Mouse (Mus musculus): Measurements from ENCODE around the gene Lrrc4. TPM values are rescaled to one million over a fixed set of nuclear protein-coding genes. Genes with fewer than 3 reads are reported as not detected.

Lrrc4 gene
- polyA plus RNA-seq, 1 experiment from 2014 or later, result 2.7 TPM

DNA sequence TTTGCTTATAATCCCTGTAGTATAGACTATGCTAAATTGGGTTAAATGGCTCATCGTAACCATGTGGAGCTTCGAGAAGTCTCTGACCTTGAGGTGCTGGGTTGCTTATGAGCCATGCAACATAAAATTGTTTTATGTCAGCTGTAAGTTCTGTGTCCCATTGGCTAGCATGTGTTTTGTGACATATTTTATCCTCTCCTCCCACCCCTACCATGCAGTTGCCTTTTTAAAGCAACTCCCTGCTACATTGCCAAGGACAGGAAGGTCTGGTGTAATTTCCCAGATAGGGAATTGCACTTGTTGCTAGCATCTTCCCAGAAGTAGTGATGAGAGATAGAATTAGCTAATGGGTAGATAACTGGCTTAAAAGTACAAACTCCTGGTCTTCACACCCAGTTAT lies 31.7 kb downstream of the Lrrc4 start:
- 97% methylated on average over 2 of the region's 2 CpGs for whole genome bisulfite sequencing
- Histone ChIP-seq H3K4me2 (no peak overlapping the region), H3K4me3 (ENCODE audit: low read depth, low read length) (no peak overlapping the region), H3K27me3 (ENCODE audit: control insufficient read depth, insufficient read depth, low read length) (no peaks in the 10 kb centered on the region), H3K9ac (ENCODE audit: low read length) (no peak overlapping the region), H3K9me3 (ENCODE audit: control insufficient read depth, low read length) (no peaks in the 10 kb centered on the region), H3K4me1 (ENCODE audit: control insufficient read depth, insufficient read depth, low read length) (0 out of 2 replicates have a peak, but pooled peaks cover 5% of the 10 kb centered on the region), H3K36me3 (ENCODE audit: control insufficient read depth, insufficient read depth, low read length) (no peaks in the 10 kb centered on the region), H3K27ac (ENCODE audit: low read depth, low read length) (no peak overlapping the region)
- no peak for DNase-seq (ENCODE audit: low spot score, missing footprints)
- no peak for ATAC-seq (ENCODE audit: low FRiP score)

DNA sequence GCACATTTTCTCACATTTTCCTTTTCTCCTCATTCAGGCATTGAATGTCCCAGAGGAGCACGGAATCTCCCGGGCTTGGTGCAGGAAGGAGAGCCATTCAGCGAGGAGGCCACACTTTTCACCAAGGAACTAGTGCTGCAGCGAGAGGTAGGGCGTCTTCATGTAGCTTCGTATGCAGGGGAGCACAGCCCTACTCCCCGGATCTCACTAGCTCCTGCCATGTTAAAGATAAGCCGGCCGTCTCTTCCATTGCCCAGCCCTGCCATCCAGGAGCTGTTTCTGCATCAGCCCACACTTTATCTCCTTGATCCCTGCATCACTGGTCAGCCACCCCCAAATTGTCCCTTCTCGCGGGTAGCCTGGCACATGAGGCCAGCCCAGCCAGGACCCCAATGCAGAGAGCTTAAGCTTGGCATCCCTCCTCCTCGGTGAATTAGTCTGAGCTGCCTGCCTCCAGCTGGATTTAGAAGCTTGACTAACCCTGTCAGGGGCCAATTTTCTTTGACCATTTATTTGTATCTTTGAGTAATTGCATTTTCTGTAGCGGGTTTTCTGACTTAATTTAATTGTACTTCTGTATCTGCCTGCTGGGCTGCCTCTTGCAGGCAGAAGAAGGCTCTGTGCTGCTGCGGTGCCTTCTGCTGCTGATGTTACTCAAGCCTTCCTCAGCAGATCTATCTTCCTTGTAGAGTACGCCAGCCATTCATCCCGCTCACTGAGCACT lies 35.6 kb downstream of the Lrrc4 start:
- 84% methylated on average over 16 of the region's 16 CpGs for WGBS
- DNase-seq (ENCODE audit: low spot score, missing footprints), result no peak
- no peak for ATAC-seq (ENCODE audit: low FRiP score)

DNA sequence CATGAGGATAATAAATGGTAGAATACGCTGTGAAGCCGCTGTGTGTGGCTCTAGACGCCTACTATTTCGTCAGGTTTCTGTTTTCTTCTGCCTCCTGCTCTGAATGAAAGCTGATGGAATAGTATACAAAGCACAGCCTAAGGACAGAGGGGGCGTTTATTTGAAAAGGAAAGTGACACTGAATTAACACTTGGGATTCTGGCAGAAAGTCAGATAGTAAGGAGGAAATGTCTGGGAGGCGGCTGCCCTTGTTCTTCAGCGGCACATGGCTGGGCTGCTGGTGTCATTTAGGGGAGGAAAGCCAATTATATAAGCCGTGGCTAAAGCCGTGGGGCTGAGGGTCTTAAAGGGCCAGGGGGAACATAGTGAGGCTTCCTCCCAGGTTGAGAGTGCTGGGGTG lies 36.2 kb downstream of the Lrrc4 start:
- no peak overlapping the region for H3K4me2 ChIP-seq
- no peaks in the 10 kb centered on the region for H3K36me3 ChIP-seq (ENCODE audit: control insufficient read depth, insufficient read depth, low read length)
- H3K9ac ChIP-seq (ENCODE audit: low read length), result no peak overlapping the region
- H3K4me1 ChIP-seq (ENCODE audit: control insufficient read depth, insufficient read depth, low read length), result peaks cover 11% of the 10 kb centered on the region
- no peak for DNase-seq (ENCODE audit: low spot score, missing footprints)
- no peaks in the 10 kb centered on the region for H3K27me3 ChIP-seq (ENCODE audit: control insufficient read depth, insufficient read depth, low read length)
- H3K9me3 ChIP-seq (ENCODE audit: control insufficient read depth, low read length), result no peaks in the 10 kb centered on the region
- H3K4me3 ChIP-seq (ENCODE audit: low read depth, low read length), result no peak overlapping the region
- WGBS, result 35% methylated on average over 9 of the region's 9 CpGs
- peak; percentile 38; the same call in 1 of the 2 replicates for ATAC-seq (ENCODE audit: low FRiP score)
- H3K27ac ChIP-seq (ENCODE audit: low read depth, low read length), result no peak overlapping the region

More for the DNA sequence above, 35.6 kb downstream of the Lrrc4 start:
- Histone ChIP-seq H3K9ac (ENCODE audit: low read length) (no peak overlapping the region), H3K27ac (ENCODE audit: low read depth, low read length) (no peak overlapping the region), H3K4me2 (no peak overlapping the region), H3K4me3 (ENCODE audit: low read depth, low read length) (no peak overlapping the region), H3K27me3 (ENCODE audit: control insufficient read depth, insufficient read depth, low read length) (no peaks in the 10 kb centered on the region), H3K36me3 (ENCODE audit: control insufficient read depth, insufficient read depth, low read length) (no peaks in the 10 kb centered on the region), H3K9me3 (ENCODE audit: control insufficient read depth, low read length) (no peaks in the 10 kb centered on the region), H3K4me1 (ENCODE audit: control insufficient read depth, insufficient read depth, low read length) (peaks cover 10% of the 10 kb centered on the region)

DNA sequence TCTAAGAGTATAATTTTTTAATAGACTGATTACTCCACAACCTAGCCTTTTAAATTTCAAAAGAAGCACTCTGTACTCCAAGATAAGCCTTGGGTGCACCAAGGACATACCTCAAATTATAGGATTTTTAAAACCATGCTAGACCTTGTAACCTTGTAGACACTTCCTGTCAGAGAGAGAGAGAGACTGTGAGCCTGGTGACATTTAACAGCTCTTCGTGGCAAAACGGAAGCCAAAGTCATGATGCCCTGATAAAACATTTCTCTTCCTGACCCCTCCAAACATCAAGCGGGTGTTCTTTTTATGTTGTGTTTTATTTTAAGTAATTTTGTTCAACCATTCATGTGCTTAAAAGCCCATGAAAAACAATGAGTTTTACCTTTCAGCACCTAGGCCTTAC lies 39.7 kb downstream of the Lrrc4 start:
- H3K4me1 ChIP-seq (ENCODE audit: control insufficient read depth, insufficient read depth, low read length), result peaks cover 11% of the 10 kb centered on the region
- H3K4me3 ChIP-seq (ENCODE audit: low read depth, low read length), result no peak overlapping the region
- H3K4me2 ChIP-seq, result no peak overlapping the region
- H3K9me3 ChIP-seq (ENCODE audit: control insufficient read depth, low read length), result no peaks in the 10 kb centered on the region
- 96% methylated on average over 3 of the region's 3 CpGs for WGBS
- no peak for ATAC-seq (ENCODE audit: low FRiP score)
- H3K27ac ChIP-seq (ENCODE audit: low read depth, low read length), result no peak overlapping the region
- no peaks in the 10 kb centered on the region for H3K36me3 ChIP-seq (ENCODE audit: control insufficient read depth, insufficient read depth, low read length)
- DNase-seq (ENCODE audit: low spot score, missing footprints), result no peak
- no peaks in the 10 kb centered on the region for H3K27me3 ChIP-seq (ENCODE audit: control insufficient read depth, insufficient read depth, low read length)
- no peak overlapping the region for H3K9ac ChIP-seq (ENCODE audit: low read length)

DNA sequence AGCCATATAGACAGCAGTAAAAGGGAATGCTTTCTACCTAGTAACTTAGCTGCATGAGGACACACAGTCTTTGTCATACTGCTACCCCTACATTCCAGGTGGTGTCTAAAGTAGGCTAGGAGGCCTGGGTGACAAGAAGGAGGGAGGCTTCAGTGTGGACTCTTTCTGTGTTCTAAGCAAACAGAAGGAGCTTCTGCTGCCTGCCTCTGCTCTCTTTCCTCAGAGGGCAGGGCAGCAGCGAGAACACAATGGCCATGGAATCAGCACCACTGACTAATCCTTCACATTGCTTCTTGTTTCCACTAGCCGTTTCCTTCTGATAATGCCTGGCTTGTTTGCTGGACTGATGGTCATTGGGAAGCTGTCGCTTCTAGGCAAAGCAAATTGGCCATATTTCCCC lies 40.4 kb downstream of the Lrrc4 start:
- H3K9me3 ChIP-seq (ENCODE audit: control insufficient read depth, low read length), result no peaks in the 10 kb centered on the region
- H3K4me1 ChIP-seq (ENCODE audit: control insufficient read depth, insufficient read depth, low read length), result peaks cover 11% of the 10 kb centered on the region
- no peaks in the 10 kb centered on the region for H3K27me3 ChIP-seq (ENCODE audit: control insufficient read depth, insufficient read depth, low read length)
- ATAC-seq (ENCODE audit: low FRiP score), result no peak
- no peak overlapping the region for H3K4me3 ChIP-seq (ENCODE audit: low read depth, low read length)
- no peak overlapping the region for H3K9ac ChIP-seq (ENCODE audit: low read length)
- no peaks in the 10 kb centered on the region for H3K36me3 ChIP-seq (ENCODE audit: control insufficient read depth, insufficient read depth, low read length)
- DNase-seq (ENCODE audit: low spot score, missing footprints), result peak; percentile 88
- no peak overlapping the region for H3K4me2 ChIP-seq
- 0 out of 2 replicates have a peak overlapping the region, but pooled peaks have one; percentile 5 for H3K27ac ChIP-seq (ENCODE audit: low read depth, low read length)
- WGBS, result 37% methylated on average over 3 of the region's 3 CpGs

DNA sequence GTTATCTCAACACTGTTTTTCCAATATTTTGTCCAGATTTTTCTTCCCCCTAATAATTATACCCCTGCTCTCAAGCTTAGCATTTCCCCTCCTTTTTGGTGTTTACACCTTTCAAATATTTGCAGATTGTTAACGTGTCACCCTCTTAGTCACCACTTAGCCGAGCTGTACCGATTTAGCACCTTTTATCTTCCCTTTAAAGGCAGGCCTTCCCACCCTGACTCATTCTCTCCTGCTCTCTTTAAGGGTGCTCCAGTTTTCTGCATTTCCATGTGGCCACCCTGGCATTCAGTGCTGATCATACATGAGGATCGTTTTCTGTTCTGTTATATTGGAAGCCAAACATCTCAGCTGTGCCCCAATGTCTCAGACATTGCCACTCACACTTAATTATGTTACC lies 41.9 kb downstream of the Lrrc4 start:
- Histone ChIP-seq H3K9ac (ENCODE audit: low read length) (no peak overlapping the region), H3K9me3 (ENCODE audit: control insufficient read depth, low read length) (no peaks in the 10 kb centered on the region), H3K27me3 (ENCODE audit: control insufficient read depth, insufficient read depth, low read length) (no peaks in the 10 kb centered on the region), H3K4me1 (ENCODE audit: control insufficient read depth, insufficient read depth, low read length) (peaks cover 6% of the 10 kb centered on the region), H3K4me3 (ENCODE audit: low read depth, low read length) (no peak overlapping the region), H3K4me2 (no peak overlapping the region), H3K36me3 (ENCODE audit: control insufficient read depth, insufficient read depth, low read length) (no peaks in the 10 kb centered on the region), H3K27ac (ENCODE audit: low read depth, low read length) (no peak overlapping the region)
- DNase-seq (ENCODE audit: low spot score, missing footprints), result no peak
- WGBS, result 77% methylated on average over 4 of the region's 4 CpGs
- ATAC-seq (ENCODE audit: low FRiP score), result no peak

DNA sequence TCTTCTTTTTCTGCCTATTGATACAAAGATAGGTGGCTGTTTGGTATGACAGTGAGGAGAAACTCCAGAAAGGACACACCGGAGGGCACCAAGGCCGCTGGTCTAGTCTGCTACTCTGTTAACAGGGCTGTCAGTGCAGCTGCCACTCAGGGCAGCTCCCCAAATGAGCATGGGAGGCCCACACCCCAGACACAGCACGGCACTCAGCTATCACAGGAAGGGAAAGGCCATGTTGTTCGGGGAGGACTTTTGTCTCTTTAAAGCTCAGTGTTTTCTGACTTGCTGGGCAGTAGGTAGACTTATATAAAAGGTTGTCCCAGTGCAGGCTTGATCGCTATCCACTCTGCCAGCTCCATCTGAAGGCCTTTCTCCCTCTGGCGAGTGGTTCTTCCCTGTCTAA lies 44.4 kb downstream of the Lrrc4 start:
- no peak overlapping the region for H3K27ac ChIP-seq (ENCODE audit: low read depth, low read length)

DNA sequence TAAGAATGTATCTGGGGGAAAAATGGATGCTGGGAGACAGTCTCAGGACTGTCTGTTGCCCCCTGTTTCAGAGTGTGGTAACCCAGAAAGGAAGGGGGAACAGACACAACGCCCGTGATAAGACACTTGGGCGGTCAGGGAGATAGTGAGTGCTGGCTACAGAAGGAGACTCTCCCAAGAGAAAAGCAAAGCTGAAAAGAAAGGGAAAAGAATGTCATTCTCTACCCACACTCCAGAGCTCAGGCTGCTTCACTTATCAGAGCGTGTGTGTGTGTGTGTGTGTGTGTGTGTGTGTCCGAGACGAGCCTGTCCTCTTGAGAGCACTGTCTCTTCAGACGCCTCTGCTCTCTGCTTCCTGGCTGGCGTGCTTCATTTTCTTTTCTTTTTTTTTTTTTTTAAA lies 45.8 kb downstream of the Lrrc4 start:
- Histone ChIP-seq H3K4me2 (no peak overlapping the region), H3K27me3 (ENCODE audit: control insufficient read depth, insufficient read depth, low read length) (no peaks in the 10 kb centered on the region), H3K4me3 (ENCODE audit: low read depth, low read length) (no peak overlapping the region), H3K4me1 (ENCODE audit: control insufficient read depth, insufficient read depth, low read length) (peaks cover 18% of the 10 kb centered on the region), H3K9ac (ENCODE audit: low read length) (no peak overlapping the region), H3K36me3 (ENCODE audit: control insufficient read depth, insufficient read depth, low read length) (no peaks in the 10 kb centered on the region), H3K27ac (ENCODE audit: low read depth, low read length) (no peak overlapping the region), H3K9me3 (ENCODE audit: control insufficient read depth, low read length) (no peaks in the 10 kb centered on the region)
- DNase-seq (ENCODE audit: low spot score, missing footprints) (no peak), ATAC-seq (ENCODE audit: low FRiP score) (no peak)
- 87% methylated on average over 8 of the region's 8 CpGs for WGBS

More for the DNA sequence above, 44.4 kb downstream of the Lrrc4 start:
- no peaks in the 10 kb centered on the region for H3K27me3 ChIP-seq (ENCODE audit: control insufficient read depth, insufficient read depth, low read length)
- ATAC-seq (ENCODE audit: low FRiP score) (no peak), DNase-seq (ENCODE audit: low spot score, missing footprints) (no peak)
- 76% methylated on average over 6 of the region's 6 CpGs for WGBS
- H3K9me3 ChIP-seq (ENCODE audit: control insufficient read depth, low read length), result no peaks in the 10 kb centered on the region
- no peak overlapping the region for H3K4me3 ChIP-seq (ENCODE audit: low read depth, low read length)
- no peak overlapping the region for H3K9ac ChIP-seq (ENCODE audit: low read length)
- H3K36me3 ChIP-seq (ENCODE audit: control insufficient read depth, insufficient read depth, low read length), result no peaks in the 10 kb centered on the region
- H3K4me1 ChIP-seq (ENCODE audit: control insufficient read depth, insufficient read depth, low read length), result peaks cover 24% of the 10 kb centered on the region
- H3K4me2 ChIP-seq, result no peak overlapping the region

DNA sequence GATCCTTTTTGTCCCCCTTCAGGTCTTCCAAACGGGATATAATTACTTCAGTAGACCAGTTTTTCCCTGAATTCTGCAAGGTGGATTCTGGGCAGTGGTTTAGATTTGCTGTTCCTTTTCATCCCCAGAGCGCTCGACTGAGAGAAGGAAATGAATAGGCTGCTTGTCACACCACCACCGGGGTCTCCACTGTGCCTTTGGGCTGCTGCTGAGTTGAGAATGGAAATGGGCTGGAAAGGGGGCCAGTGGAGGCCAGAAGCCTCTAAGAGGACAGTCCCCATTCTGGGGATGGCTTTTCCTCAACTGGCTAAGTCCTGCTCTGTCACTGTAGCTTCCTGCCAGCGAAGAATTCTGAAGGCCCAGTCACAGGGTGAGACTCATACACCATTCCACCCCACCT lies 47.6 kb downstream of the Lrrc4 start:
- no peaks in the 10 kb centered on the region for H3K9me3 ChIP-seq (ENCODE audit: control insufficient read depth, low read length)
- H3K4me1 ChIP-seq (ENCODE audit: control insufficient read depth, insufficient read depth, low read length), result peaks cover 18% of the 10 kb centered on the region
- no peak overlapping the region for H3K4me3 ChIP-seq (ENCODE audit: low read depth, low read length)
- WGBS, result 37% methylated on average over 5 of the region's 5 CpGs
- H3K27me3 ChIP-seq (ENCODE audit: control insufficient read depth, insufficient read depth, low read length), result no peaks in the 10 kb centered on the region
- ATAC-seq (ENCODE audit: low FRiP score) (peak; percentile 19; the same call in 1 of the 2 replicates), DNase-seq (ENCODE audit: low spot score, missing footprints) (peak; percentile 89)
- peak overlapping the region; percentile 73 for H3K27ac ChIP-seq (ENCODE audit: low read depth, low read length)
- H3K9ac ChIP-seq (ENCODE audit: low read length), result no peak overlapping the region
- H3K4me2 ChIP-seq, result no peak overlapping the region
- H3K36me3 ChIP-seq (ENCODE audit: control insufficient read depth, insufficient read depth, low read length), result no peaks in the 10 kb centered on the region

Data from midbrain, embryonic 11.5 days (tissue).